Mouse (Mus musculus): ENCODE results near the gene Slc4a1.

The Slc4a1 gene

GRCm38 (mm10) chr11:102350416-102350815, 15.6 kb downstream of the Slc4a1 start:
- no peak for DNase-seq (ENCODE audit: low spot score)

GRCm38 (mm10) chr11:102349189-102349954, 16.6 kb downstream of the Slc4a1 start:
- no peak for DNase-seq (ENCODE audit: low spot score)

GRCm38 (mm10) chr11:102348771-102349170, 17.2 kb downstream of the Slc4a1 start:
- no peak for DNase-seq (ENCODE audit: low spot score)

GRCm38 (mm10) chr11:102348101-102348585, 17.9 kb downstream of the Slc4a1 start:
- peak; percentile 17 for DNase-seq (ENCODE audit: low spot score)

GRCm38 (mm10) chr11:102347683-102348082, 18.3 kb downstream of the Slc4a1 start:
- DNase-seq (ENCODE audit: low spot score) = no peak

- DNase-seq (ENCODE audit: low spot score) = no peak
Measured at GRCm38 (mm10) chr11:102346926-102347325, 19.1 kb downstream of the Slc4a1 start.

- no peak for DNase-seq (ENCODE audit: low spot score)
Measured at GRCm38 (mm10) chr11:102344458-102344857, 21.5 kb downstream of the Slc4a1 start.

- no peak for DNase-seq (ENCODE audit: low spot score)
Measured at GRCm38 (mm10) chr11:102342742-102343141, 23.3 kb downstream of the Slc4a1 start.

GRCm38 (mm10) chr11:102341101-102341500, 24.9 kb downstream of the Slc4a1 start:
- DNase-seq (ENCODE audit: low spot score) = no peak

GRCm38 (mm10) chr11:102339624-102340023, 26.4 kb downstream of the Slc4a1 start:
- DNase-seq (ENCODE audit: low spot score) = no peak

- DNase-seq (ENCODE audit: low spot score) = no peak
Measured at GRCm38 (mm10) chr11:102339195-102339594, 26.8 kb downstream of the Slc4a1 start.

GRCm38 (mm10) chr11:102338561-102338960, 27.4 kb downstream of the Slc4a1 start:
- no peak for DNase-seq (ENCODE audit: low spot score)

GRCm38 (mm10) chr11:102337921-102338320, 28.1 kb downstream of the Slc4a1 start:
- DNase-seq (ENCODE audit: low spot score) = no peak

GRCm38 (mm10) chr11:102336191-102336590, 29.8 kb downstream of the Slc4a1 start:
- no peak for DNase-seq (ENCODE audit: low spot score)

- no peak for DNase-seq (ENCODE audit: low spot score)
Measured at GRCm38 (mm10) chr11:102334973-102335700, 30.9 kb downstream of the Slc4a1 start.

- DNase-seq (ENCODE audit: low spot score) = no peak
Measured at GRCm38 (mm10) chr11:102334010-102334409, 32.0 kb downstream of the Slc4a1 start.

GRCm38 (mm10) chr11:102333061-102333460, 32.9 kb downstream of the Slc4a1 start:
- no peak for DNase-seq (ENCODE audit: low spot score)

- no peak for DNase-seq (ENCODE audit: low spot score)
Measured at GRCm38 (mm10) chr11:102331806-102332205, 34.2 kb downstream of the Slc4a1 start.

- DNase-seq (ENCODE audit: low spot score) = no peak
Measured at GRCm38 (mm10) chr11:102330039-102330438, 36.0 kb downstream of the Slc4a1 start.

- no peak for DNase-seq (ENCODE audit: low spot score)
Measured at GRCm38 (mm10) chr11:102329518-102329917, 36.5 kb downstream of the Slc4a1 start.

GRCm38 (mm10) chr11:102327839-102328238, 38.2 kb downstream of the Slc4a1 start:
- DNase-seq (ENCODE audit: low spot score) = no peak

- DNase-seq (ENCODE audit: low spot score) = no peak
Measured at GRCm38 (mm10) chr11:102327250-102327649, 38.8 kb downstream of the Slc4a1 start.

- DNase-seq (ENCODE audit: low spot score) = no peak
Measured at GRCm38 (mm10) chr11:102323516-102323915, 42.5 kb downstream of the Slc4a1 start.

All from spleen, adult 12 weeks (tissue).